Mouse (Mus musculus) ES-Bruce4 (cell line): ENCODE results near the gene Celf2. TPM values are rescaled to one million over a fixed set of nuclear protein-coding genes. Genes with fewer than 3 reads are reported as not detected.

Experiments used
- H3K27ac ChIP-seq: 2 replicates; pipeline ENCODE4 v1.5.1; 2012; ENCODE audit warnings: low read length, inconsistent platforms; ENCODE audit not compliant: insufficient read depth
- H3K27me3 ChIP-seq: 2 replicates; pipeline ENCODE4 v1.6.1; 2012; ENCODE audit warnings: mild to moderate bottlenecking, low read length, inconsistent platforms; ENCODE audit not compliant: control insufficient read depth, poor library complexity, insufficient read depth, severe bottlenecking
- H3K36me3 ChIP-seq: 2 replicates; pipeline ENCODE4 v1.6.1; 2012; ENCODE audit warnings: inconsistent platforms, mild to moderate bottlenecking, low read length, moderate library complexity; ENCODE audit not compliant: control insufficient read depth, poor library complexity, insufficient read depth, severe bottlenecking
- H3K4me1 ChIP-seq: one replicate; pipeline ENCODE4 v1.8.1; 2011; ENCODE audit warnings: low read length; ENCODE audit not compliant: control insufficient read depth, insufficient read depth
- H3K4me3 ChIP-seq: 2 replicates; pipeline ENCODE4 v1.5.1; 2011; ENCODE audit warnings: low read depth, mild to moderate bottlenecking, low read length
- H3K9ac ChIP-seq: 2 replicates; pipeline ENCODE4 v1.6.1; 2012; ENCODE audit warnings: low read depth, mild to moderate bottlenecking, inconsistent platforms; ENCODE audit not compliant: poor library complexity, severe bottlenecking
- H3K9me3 ChIP-seq: replicated peaks from 2 replicates; pipeline ENCODE4 v1.6.1; 2012; ENCODE audit warnings: mild to moderate bottlenecking, low read length, inconsistent platforms; ENCODE audit not compliant: control insufficient read depth, poor library complexity, insufficient read depth, severe bottlenecking
- CTCF ChIP-seq: IDR thresholded peaks from one replicate; pipeline ENCODE4 v1.8.1; 2011; ENCODE audit warnings: low read depth, low read length
- EP300 ChIP-seq: IDR thresholded peaks from 2 replicates; pipeline ENCODE4 v1.6.1; 2011; ENCODE audit warnings: low read depth, low read length; ENCODE audit not compliant: insufficient read depth
- POLR2A ChIP-seq: IDR thresholded peaks from one replicate; pipeline ENCODE4 v1.8.1; 2011; ENCODE audit warnings: low read length; ENCODE audit not compliant: insufficient read depth
- polyA plus RNA-seq: library from polyadenylated mRNA; stranded (reverse); fragments of >200 nt; gene quantifications from 2 replicates; pipeline ENCODE4 v1.2.4, GENCODE M21; 2011; ENCODE audit warnings: low read depth; ENCODE audit not compliant: missing spikeins, insufficient read depth, insufficient read length

Celf2 gene
- polyA plus RNA-seq, 1 experiment = 10.6 TPM

DNA sequence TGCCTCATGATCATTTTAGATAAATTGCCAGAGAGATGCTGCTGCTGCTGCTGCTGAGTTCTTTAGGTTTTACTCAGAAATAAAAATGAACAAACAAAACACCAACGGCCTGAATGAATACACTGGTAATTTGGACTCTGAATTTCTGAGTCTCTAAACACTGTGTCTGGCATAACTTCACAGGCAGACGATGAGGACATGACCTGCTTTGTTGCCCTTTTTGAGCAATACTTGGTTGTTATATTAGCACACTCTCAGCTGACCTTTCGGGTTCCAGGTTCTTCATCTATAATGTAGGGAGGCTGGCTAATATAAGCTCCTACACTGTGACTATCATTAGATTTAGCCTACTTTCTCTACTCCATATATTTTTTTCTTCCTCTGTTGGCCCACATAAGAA is 863.0 kb downstream of the Celf2 start:
- H3K4me3 ChIP-seq = no peak overlapping the region
- H3K27me3 ChIP-seq = no peaks in the 10 kb centered on the region
- H3K4me1 ChIP-seq = no peaks in the 10 kb centered on the region
- no peak overlapping the region for H3K9ac ChIP-seq
- TF ChIP-seq POLR2A (no peak), EP300 (no peak), CTCF (no peak)
- no peak overlapping the region for H3K27ac ChIP-seq
- no peaks in the 10 kb centered on the region for H3K9me3 ChIP-seq
- H3K36me3 ChIP-seq = no peaks in the 10 kb centered on the region

DNA sequence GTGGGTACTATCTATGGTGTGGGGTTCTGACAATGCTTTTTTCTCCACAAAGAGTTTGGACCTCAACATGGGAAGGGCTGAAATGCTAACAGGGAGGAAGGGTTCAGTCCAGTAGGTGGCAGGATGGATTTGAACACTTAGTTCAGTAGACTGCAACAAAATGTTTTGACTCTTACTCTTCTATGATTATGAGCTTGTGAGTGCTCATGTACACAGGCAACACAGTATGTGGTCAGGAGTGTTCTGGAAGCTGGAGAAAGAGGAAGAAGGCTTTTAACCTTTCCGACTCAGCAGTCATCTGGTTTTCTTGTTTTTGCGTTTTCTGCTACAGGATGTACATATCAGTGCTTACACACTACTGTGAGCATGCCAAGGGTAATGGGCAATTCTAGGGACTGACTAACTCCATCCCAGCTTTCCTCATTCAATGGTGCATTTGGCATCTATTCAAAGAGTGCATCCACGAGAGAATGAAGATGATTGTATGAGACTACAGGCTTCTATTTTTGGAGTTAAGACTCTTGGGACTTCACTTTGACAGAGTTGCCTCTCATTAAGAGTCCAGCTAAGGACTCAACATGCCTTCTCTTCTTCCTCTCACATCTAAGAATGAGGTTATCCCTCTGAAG is 867.0 kb downstream of the Celf2 start:
- H3K27me3 ChIP-seq = no peaks in the 10 kb centered on the region
- no peak overlapping the region for H3K4me3 ChIP-seq
- no peaks in the 10 kb centered on the region for H3K9me3 ChIP-seq
- H3K4me1 ChIP-seq = no peaks in the 10 kb centered on the region
- TF ChIP-seq EP300 (no peak), POLR2A (no peak), CTCF (no peak)
- H3K9ac ChIP-seq = no peak overlapping the region
- no peaks in the 10 kb centered on the region for H3K36me3 ChIP-seq
- no peak overlapping the region for H3K27ac ChIP-seq

DNA sequence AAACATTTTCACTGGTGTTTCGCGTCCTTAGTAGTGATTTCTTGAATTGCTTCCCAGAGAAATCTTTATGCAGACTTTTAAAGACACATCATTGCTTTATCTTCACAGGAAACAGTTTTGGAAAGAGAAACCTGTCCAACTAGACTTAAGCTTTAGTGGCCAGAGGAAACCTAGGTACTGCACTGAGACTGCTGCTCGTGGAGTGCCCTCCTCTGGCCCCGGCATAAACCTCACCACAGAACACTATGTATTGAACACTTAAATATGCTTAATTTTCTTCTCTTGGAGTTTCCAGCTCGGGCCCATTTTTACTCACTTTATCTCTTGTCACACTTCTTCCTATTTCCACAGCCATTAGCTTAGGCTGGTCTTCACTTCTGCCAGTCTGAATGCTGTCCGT is 870.0 kb downstream of the Celf2 start:
- TF ChIP-seq POLR2A (no peak), CTCF (no peak), EP300 (no peak)
- no peak overlapping the region for H3K4me3 ChIP-seq
- no peaks in the 10 kb centered on the region for H3K9me3 ChIP-seq
- no peaks in the 10 kb centered on the region for H3K36me3 ChIP-seq
- H3K4me1 ChIP-seq = no peaks in the 10 kb centered on the region
- no peak overlapping the region for H3K27ac ChIP-seq
- no peak overlapping the region for H3K9ac ChIP-seq
- H3K27me3 ChIP-seq = no peaks in the 10 kb centered on the region

DNA sequence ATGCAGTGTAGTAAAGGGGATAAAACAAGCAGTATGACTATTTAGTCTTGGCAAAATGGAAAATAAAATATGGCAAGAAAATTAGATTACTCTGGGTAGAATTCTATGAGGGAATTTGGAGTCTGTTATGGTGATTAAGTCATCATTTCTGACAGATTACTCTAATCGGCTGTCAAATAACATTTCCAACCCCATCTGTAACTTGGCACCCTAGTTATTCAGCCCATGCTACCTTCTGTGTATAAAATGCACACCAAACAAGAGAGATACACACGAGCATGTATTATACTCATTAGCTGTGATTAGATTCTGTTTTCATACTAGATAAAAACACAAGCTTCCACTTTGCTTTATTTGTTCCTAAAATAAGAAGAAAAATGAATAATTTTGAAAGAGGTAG is 872.2 kb downstream of the Celf2 start:
- TF ChIP-seq EP300 (no peak), CTCF (no peak), POLR2A (no peak)
- H3K9me3 ChIP-seq = no peaks in the 10 kb centered on the region
- no peaks in the 10 kb centered on the region for H3K27me3 ChIP-seq
- no peaks in the 10 kb centered on the region for H3K4me1 ChIP-seq
- H3K9ac ChIP-seq = no peak overlapping the region
- H3K27ac ChIP-seq = no peak overlapping the region
- H3K4me3 ChIP-seq = no peak overlapping the region
- no peaks in the 10 kb centered on the region for H3K36me3 ChIP-seq

DNA sequence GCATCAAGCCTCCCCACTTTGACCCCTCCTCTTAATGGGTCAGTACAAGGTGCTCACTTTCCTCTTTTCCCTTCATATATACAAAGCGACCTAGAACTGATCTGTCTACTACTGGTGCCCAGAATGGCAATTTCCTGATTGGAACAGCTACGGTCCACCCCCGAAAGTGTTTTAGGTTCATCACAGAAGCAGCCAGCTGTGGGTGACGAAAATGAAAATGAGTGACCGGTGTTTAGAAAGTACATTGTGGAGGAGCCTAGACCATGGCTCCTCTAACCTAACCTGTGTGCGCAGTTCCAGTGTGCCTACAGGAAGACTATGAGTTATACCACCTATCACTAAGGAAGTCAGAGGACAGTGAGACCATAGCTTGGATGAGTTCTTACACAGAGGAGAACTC is 874.5 kb downstream of the Celf2 start:
- Histone ChIP-seq H3K27ac (no peak overlapping the region), H3K4me3 (no peak overlapping the region), H3K4me1 (no peaks in the 10 kb centered on the region), H3K9me3 (no peaks in the 10 kb centered on the region), H3K27me3 (no peaks in the 10 kb centered on the region), H3K36me3 (no peaks in the 10 kb centered on the region), H3K9ac (no peak overlapping the region)
- TF ChIP-seq CTCF (no peak), POLR2A (no peak), EP300 (no peak)

DNA sequence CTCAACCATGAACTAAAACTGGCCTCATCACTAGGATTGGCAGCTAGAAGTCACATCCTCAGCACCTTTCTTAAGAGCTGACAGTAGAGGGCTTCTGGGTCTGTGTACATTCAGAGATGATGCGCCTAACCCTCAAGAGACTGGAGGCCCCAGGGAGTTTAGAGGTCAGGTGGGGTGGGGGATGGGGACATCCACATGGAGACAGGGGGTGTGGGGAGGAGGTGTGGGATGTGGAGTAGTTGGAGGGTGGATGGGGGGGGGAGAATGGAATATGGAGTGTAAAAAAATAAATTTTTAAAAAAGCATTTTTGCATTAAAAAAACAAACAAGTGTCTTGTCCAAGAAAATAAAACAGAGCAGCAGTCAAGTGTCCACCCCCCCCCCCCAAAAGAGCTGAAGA is 876.2 kb downstream of the Celf2 start:
- no peak overlapping the region for H3K27ac ChIP-seq
- no peaks in the 10 kb centered on the region for H3K4me1 ChIP-seq
- H3K27me3 ChIP-seq = no peaks in the 10 kb centered on the region
- H3K9me3 ChIP-seq = no peaks in the 10 kb centered on the region
- no peaks in the 10 kb centered on the region for H3K36me3 ChIP-seq
- no peak overlapping the region for H3K9ac ChIP-seq
- H3K4me3 ChIP-seq = no peak overlapping the region
- TF ChIP-seq POLR2A (no peak), CTCF (no peak), EP300 (no peak)
